Mouse (Mus musculus) cerebellum, adult 2 months (tissue): Measurements from ENCODE around the gene Ppp1r17.

Experiments used
- CTCF ChIP-seq: fragments of 200-500 bp; IDR thresholded peaks from 2 replicates; pipeline ENCODE4 v1.5.1; 2011; ENCODE audit warnings: low read depth, mild to moderate bottlenecking, control low read depth, low read length, moderate library complexity, borderline replicate concordance; ENCODE audit not compliant: insufficient read depth
- POLR2A ChIP-seq: fragments of 200-500 bp; IDR thresholded peaks from 2 replicates; pipeline ENCODE4 v1.6.1; 2011; ENCODE audit warnings: low read length, control low read depth, borderline replicate concordance; ENCODE audit not compliant: insufficient read depth

DNA sequence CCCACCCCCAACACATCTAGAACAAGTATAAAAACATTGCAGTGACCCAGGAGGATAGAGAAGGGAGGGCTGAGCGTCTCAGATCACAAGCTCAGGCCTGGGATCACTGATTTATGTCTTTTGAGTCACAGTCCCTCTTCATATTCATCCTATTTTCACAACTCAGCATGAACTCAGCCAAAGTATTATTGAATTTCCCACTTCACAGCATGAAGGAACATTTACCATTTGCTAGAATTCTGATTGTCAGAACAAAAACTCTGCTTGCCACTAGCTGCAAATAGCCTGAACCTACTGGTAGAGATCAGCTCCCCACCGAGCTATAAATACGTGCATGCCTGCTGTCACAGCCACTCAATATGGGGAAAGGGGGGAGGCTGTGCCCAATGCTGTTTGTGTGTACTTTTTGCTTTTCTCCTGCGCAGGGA, 59.1 kb downstream of the Ppp1r17 start:
- TF ChIP-seq CTCF: no peak
- no peak for TF ChIP-seq POLR2A
